17 mouse cellular contexts compared by ENCODE assay signal in the genomic region with DNA sequence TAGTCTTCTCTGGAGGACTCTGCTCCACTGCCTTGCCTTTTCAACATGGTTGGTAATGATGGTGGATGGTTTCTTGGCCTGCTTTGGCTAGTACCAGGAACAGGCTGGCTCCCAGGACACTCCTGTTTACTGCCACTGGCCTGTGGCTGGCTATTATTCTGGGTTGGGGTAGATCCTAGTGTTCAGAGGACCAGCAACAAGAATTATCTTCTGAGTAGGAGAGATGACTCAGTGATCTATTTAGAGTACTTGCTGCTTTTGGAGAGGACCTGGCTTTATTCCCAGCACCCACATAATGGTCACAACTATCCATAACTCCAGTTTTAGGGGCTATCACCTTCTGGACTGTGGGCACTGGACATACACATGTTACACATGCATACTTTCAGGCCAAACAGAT. TPM values are rescaled to one million over a fixed set of nuclear protein-coding genes. Genes with fewer than 3 reads are reported as not detected.
DNase-seq lines count a peak whose midpoint lies in the region; ATAC-seq lines count a peak whose summit lies in the region.
"Had no signal": no experiment of that assay in that cellular context is flagged by ENCODE, and none has a peak within 500 bp of the region (broad histone marks: within the 10 kb centered on the region; RNA-seq: fewer than 3 reads in every experiment).

No protein-coding gene starts in this region.

- H3K4me2 ChIP-seq in hindbrain, embryonic 12.5 days (replicated peaks): no peak overlapping the region
- no peak overlapping the region for H3K4me2 ChIP-seq in hindbrain, embryonic 11.5 days (replicated peaks; ENCODE audit: low read depth, low read length)
- H3K4me2 ChIP-seq in lung, embryonic 15.5 days: no peak overlapping the region
- H3K4me2 ChIP-seq: embryonic facial prominence, embryonic 15.5 days; heart, embryonic 12.5 days; hindbrain, embryonic 15.5 days; midbrain, embryonic 12.5 days; neural tube, embryonic 15.5 days had no signal

- H3K27me3 ChIP-seq in hindbrain, embryonic 12.5 days: no peaks in the 10 kb centered on the region
- H3K27me3 ChIP-seq in hindbrain, embryonic 11.5 days (ENCODE audit: control insufficient read depth, insufficient read depth, low read length): no peaks in the 10 kb centered on the region
- H3K27me3 ChIP-seq in lung, embryonic 15.5 days: no peaks in the 10 kb centered on the region
- H3K27me3 ChIP-seq: embryonic facial prominence, embryonic 15.5 days; heart, embryonic 12.5 days; hindbrain, embryonic 15.5 days; midbrain, embryonic 12.5 days; neural tube, embryonic 15.5 days had no signal

- H3K4me3 ChIP-seq in hindbrain, embryonic 12.5 days: no peak overlapping the region
- no peak overlapping the region for H3K4me3 ChIP-seq in hindbrain, embryonic 11.5 days (ENCODE audit: low read depth, low read length)
- H3K4me3 ChIP-seq in lung, embryonic 15.5 days: no peak overlapping the region
- H3K4me3 ChIP-seq: embryonic facial prominence, embryonic 15.5 days; gastrocnemius, adult 2 months; heart, embryonic 12.5 days; hindbrain, embryonic 15.5 days; midbrain, embryonic 12.5 days; neural tube, embryonic 15.5 days had no signal

- DNase-seq in hindbrain, embryonic 11.5 days (ENCODE audit: low spot score): no peak
- no peak for DNase-seq in lung, postnatal 25 days (ENCODE audit: low spot score)
- DNase-seq in Muller cell, postnatal 12 days (ENCODE audit: inconsistent ontology term): peak; percentile 20
- peak; percentile 25 for DNase-seq in brain, adult 2 months (ENCODE audit: low read depth, low spot score)
- no peak for DNase-seq in adipocyte (ENCODE audit: low spot score)

- H3K9me3 ChIP-seq in hindbrain, embryonic 12.5 days (replicated peaks): no peaks in the 10 kb centered on the region
- H3K9me3 ChIP-seq in hindbrain, embryonic 11.5 days (ENCODE audit: control insufficient read depth, low read length): no peaks in the 10 kb centered on the region
- H3K9me3 ChIP-seq in lung, embryonic 15.5 days: no peaks in the 10 kb centered on the region
- H3K9me3 ChIP-seq: embryonic facial prominence, embryonic 15.5 days; heart, embryonic 12.5 days; hindbrain, embryonic 15.5 days; midbrain, embryonic 12.5 days; neural tube, embryonic 15.5 days had no signal

- no peak overlapping the region for H3K9ac ChIP-seq in hindbrain, embryonic 12.5 days
- H3K9ac ChIP-seq in hindbrain, embryonic 11.5 days (ENCODE audit: low read depth, low read length): no peak overlapping the region
- no peak overlapping the region for H3K9ac ChIP-seq in lung, embryonic 15.5 days
- H3K9ac ChIP-seq: embryonic facial prominence, embryonic 15.5 days; heart, embryonic 12.5 days; hindbrain, embryonic 15.5 days; liver, embryonic 14.5 days; midbrain, embryonic 12.5 days; neural tube, embryonic 15.5 days had no signal

- 0 out of 2 replicates have a peak, but pooled peaks have one; percentile 12 for ATAC-seq in hindbrain, embryonic 12.5 days (ENCODE audit: low FRiP score)
- no peak for ATAC-seq in hindbrain, embryonic 11.5 days (ENCODE audit: low FRiP score)
- ATAC-seq in lung, embryonic 15.5 days (ENCODE audit: borderline replicate concordance, extremely low read depth, low FRiP score, low TSS enrichment): no peak
- ATAC-seq: activated CD4-positive, CD25-positive, alpha-beta regulatory T cell, adult 4 months; CD4-positive, CD25-positive, alpha-beta regulatory T cell, adult 4 months; inflammation-experienced regulatory T-cells, adult 6 months had no signal

- no peak overlapping the region for H3K27ac ChIP-seq in hindbrain, embryonic 12.5 days
- no peak overlapping the region for H3K27ac ChIP-seq in hindbrain, embryonic 11.5 days (ENCODE audit: low read depth, low read length)
- peak overlapping the region; percentile 10; the same call in 1 of the 2 replicates for H3K27ac ChIP-seq in lung, embryonic 15.5 days
- H3K27ac ChIP-seq: embryonic facial prominence, embryonic 15.5 days; gastrocnemius, adult 2 months; hindbrain, embryonic 15.5 days; liver, embryonic 14.5 days; midbrain, embryonic 12.5 days; neural tube, embryonic 15.5 days had no signal

- no peaks in the 10 kb centered on the region for H3K4me1 ChIP-seq in hindbrain, embryonic 12.5 days
- no peaks in the 10 kb centered on the region for H3K4me1 ChIP-seq in hindbrain, embryonic 11.5 days (replicated peaks; ENCODE audit: control insufficient read depth, insufficient read depth, low read length)
- H3K4me1 ChIP-seq in lung, embryonic 15.5 days: no peaks in the 10 kb centered on the region
- H3K4me1 ChIP-seq: embryonic facial prominence, embryonic 15.5 days; hindbrain, embryonic 15.5 days; neural tube, embryonic 15.5 days had no signal

- H3K36me3 ChIP-seq in hindbrain, embryonic 12.5 days: peaks cover 61% of the 10 kb centered on the region
- peaks cover 4% of the 10 kb centered on the region; the same call in 1 of the 2 replicates for H3K36me3 ChIP-seq in hindbrain, embryonic 11.5 days (ENCODE audit: control insufficient read depth, insufficient read depth, low read length)
- peaks cover 54% of the 10 kb centered on the region for H3K36me3 ChIP-seq in lung, embryonic 15.5 days

RNA-seq across cellular contexts. Expression of gene Fgfr3, which starts 16.9 kb away (rescaled TPM):
- polyA plus RNA-seq in hindbrain, embryonic 12.5 days (2016; fragmentation: Nextera tagmentation; extraction: Ambion mirVana): 63.6 and 68.4 TPM in 2 replicates
- 50.9 and 56.4 TPM in 2 replicates for polyA plus RNA-seq in hindbrain, embryonic 11.5 days (2014; fragmentation: Nextera tagmentation; extraction: Ambion mirVana)
- polyA plus RNA-seq in lung, embryonic 15.5 days (2015; fragmentation: Nextera tagmentation; extraction: Ambion mirVana): 59.1 and 64.7 TPM in 2 replicates
- polyA plus RNA-seq: CD4-positive, CD25-positive, alpha-beta regulatory T cell, adult 4 months; inflammation-experienced regulatory T-cells, adult 6 months had no signal

RNA-seq across cellular contexts. Expression of gene Letm1, which starts 44.3 kb away (rescaled TPM):
- polyA plus RNA-seq in hindbrain, embryonic 12.5 days (2016; fragmentation: Nextera tagmentation; extraction: Ambion mirVana): 57.3 and 58.0 TPM in 2 replicates
- 40.2 and 44.9 TPM in 2 replicates for polyA plus RNA-seq in hindbrain, embryonic 11.5 days (2014; fragmentation: Nextera tagmentation; extraction: Ambion mirVana)
- 46.4 and 47.1 TPM in 2 replicates for polyA plus RNA-seq in lung, embryonic 15.5 days (2015; fragmentation: Nextera tagmentation; extraction: Ambion mirVana)

Comparison
In these comparisons a context has a peak if more than half of its experiments do, and no peak if none do; other contexts are left out.
1. DNase-seq: peak in Muller cell, postnatal 12 days (single experiment) and brain, adult 2 months (single experiment); none in hindbrain, embryonic 11.5 days (single experiment), lung, postnatal 25 days (single experiment) and adipocyte (single experiment).